Mouse (Mus musculus): ENCODE results near the gene Nuak1.

DNA sequence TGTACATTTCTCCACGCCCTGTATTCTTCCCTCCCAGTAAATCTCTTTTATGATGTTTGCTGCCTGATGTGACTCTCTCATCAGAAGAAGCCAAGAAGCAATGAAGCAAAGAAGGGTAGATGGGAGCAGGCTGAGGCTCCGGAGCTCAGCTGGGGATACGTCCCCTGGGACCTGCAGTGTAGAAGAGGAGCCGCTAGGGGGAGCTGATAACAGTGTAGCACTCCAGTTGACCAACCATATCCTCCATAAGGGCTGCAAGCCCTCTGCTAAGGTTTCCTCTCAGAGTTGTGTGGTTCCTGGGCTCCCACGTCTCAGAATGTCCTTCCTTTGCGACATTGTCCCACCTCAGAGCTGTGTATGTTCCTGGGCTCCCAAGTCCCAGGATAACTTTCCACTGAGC, 47.9 kb upstream of the Nuak1 start:
- no peak for TF ChIP-seq POLR2A (IDR thresholded peaks at IDR 0.05; ENCODE audit: low read depth, low read length)
- TF ChIP-seq CTCF (conservative IDR thresholded peaks at IDR 0.05 in 1 of 2, IDR thresholded peaks at IDR 0.05 in 1 of 2; ENCODE audit: low read depth in 2 of 2, low read length in 2 of 2), result peak; percentile 84 to 89
- no peak for TF ChIP-seq CHD1 (IDR thresholded peaks at IDR 0.05; ENCODE audit: low read depth, low read length)
- TF ChIP-seq UBTF (IDR thresholded peaks at IDR 0.05; ENCODE audit: low read depth, low read length), result no peak
- TF ChIP-seq ZNF384 (IDR thresholded peaks at IDR 0.05; ENCODE audit: low read depth, low read length), result no peak
- TF ChIP-seq POLR2AphosphoS2 (IDR thresholded peaks at IDR 0.05; ENCODE audit: low read depth, low read length), result no peak
- no peak for TF ChIP-seq CHD2 (IDR thresholded peaks at IDR 0.05; ENCODE audit: low read length)
- no peak for TF ChIP-seq E2F4 (IDR thresholded peaks at IDR 0.05; ENCODE audit: insufficient replicate concordance, low read depth, low read length)
- no peak for TF ChIP-seq MAFK (IDR thresholded peaks at IDR 0.05; ENCODE audit: insufficient replicate concordance, low read length)
- no peak for TF ChIP-seq MEF2A (IDR thresholded peaks at IDR 0.05; ENCODE audit: borderline replicate concordance, low read depth, low read length)
- no peak for TF ChIP-seq ZKSCAN1 (IDR thresholded peaks at IDR 0.05; ENCODE audit: borderline replicate concordance, low read depth, low read length)
- TF ChIP-seq RAD21 (IDR thresholded peaks at IDR 0.05; ENCODE audit: low read depth, low read length), result peak; percentile 55
- no peak for TF ChIP-seq ZC3H11A (IDR thresholded peaks at IDR 0.05; ENCODE audit: low read depth, low read length)
- no peak for TF ChIP-seq MXI1 (IDR thresholded peaks at IDR 0.05; ENCODE audit: low read depth, low read length)

Measured in CH12.LX (cell line).